Mouse (Mus musculus) fat pad, adult 2 months (tissue): ENCODE measurements around the gene Fnip1.

Source experiments
- DNase-seq: peaks from one replicate; pipeline ENCODE4 v3.0.0-alpha.2; 2011; ENCODE audit warnings: low read depth, low spot score; ENCODE audit errors: extremely low read depth

Gene Fnip1

GRCm38 (mm10) chr11:54539486-54539885 lies 101.5 kb downstream of the Fnip1 start:
- DNase-seq: no peak

DNA sequence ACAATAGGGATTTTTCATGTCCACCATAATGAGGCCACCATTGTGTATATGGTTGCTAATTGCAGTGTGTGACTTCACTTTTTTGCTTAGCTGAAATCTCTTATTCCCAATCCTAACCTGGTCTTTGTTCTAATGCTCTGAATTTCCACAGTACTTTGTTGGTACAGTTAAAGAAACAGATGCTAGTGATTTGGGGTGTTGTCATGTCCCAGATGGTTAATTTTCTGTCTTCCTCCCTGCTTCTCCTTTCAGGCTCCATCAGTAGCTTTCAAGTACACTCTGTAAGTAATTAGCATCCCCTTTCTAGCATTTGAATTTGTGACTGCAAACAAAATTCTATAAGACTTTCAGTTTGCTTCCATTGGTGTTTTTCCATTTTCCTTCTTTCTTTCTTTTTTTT lies 102.3 kb downstream of the Fnip1 start:
- no peak for DNase-seq

DNA sequence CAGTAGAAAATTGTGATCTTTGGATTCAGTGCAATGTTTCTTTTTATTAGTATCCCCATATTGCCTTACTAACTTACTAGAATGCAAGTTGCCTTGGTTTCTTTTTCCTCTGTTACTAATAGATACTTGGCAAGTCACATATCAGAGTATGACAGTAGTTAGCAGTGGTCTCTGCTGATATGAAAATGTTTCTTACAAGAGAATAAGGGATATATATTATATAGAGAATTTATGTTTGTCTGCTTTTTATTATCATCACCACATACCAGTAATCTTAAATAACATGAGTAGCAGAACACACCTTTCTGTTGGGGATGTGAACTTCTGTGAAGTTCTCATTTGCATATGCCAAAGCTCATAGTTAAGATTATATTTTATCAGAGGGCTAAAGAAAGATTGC lies 104.4 kb downstream of the Fnip1 start:
- no peak for DNase-seq

GRCm38 (mm10) chr11:54554970-54555369 lies 117.0 kb downstream of the Fnip1 start:
- no peak for DNase-seq

DNA sequence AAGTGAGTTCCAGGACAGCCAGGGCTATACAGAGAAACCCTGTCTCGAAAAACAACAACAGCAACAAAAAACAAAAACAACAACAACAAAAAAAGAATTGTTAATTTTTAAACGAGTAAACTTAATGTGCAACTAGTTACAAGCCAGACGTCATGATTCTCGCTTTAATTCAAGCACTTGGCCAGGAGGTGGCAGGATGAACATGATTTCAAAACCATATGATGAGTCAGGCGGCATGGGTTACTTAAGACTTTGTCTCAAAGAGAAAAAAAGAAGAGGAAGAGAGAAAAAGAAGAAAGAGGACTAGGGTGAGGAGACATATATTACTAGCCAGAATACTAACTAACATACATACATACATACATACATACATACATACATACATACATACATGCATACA lies 124.8 kb downstream of the Fnip1 start:
- DNase-seq: no peak
